Mouse (Mus musculus): ENCODE measurements at regions not wholly inside any gene's neighbourhood (a gene's known extent, or its start where the extent isn't known, plus 50 kb on each side); places are given as distances from the start of the nearest gene placed in this dataset.

DNA sequence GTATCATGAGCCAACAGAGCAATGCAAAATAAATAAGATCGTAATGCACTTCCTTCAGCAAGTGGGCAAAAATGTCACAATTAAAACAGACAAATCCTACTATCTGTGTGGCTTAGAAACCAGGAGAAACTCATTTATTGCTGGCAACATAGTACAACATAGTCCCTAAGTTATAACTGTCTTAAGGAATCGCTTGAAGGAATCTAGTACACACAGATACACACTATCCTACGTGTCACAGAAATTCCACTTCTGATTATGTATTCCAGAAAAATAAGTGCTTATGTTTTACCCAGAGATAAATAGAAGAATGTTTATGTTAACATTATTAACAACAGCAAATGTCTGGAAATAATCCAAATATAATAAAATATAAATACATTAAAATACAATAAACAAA lies 457.9 kb downstream of the Etnk1 start:
- TF ChIP-seq USF1 (IDR thresholded peaks at IDR 0.05; ENCODE audit: low read depth) (no peak), CTCF (IDR thresholded peaks at IDR 0.05; ENCODE audit: control insufficient read depth, insufficient read depth, insufficient read length) (no peak), CEBPB (IDR thresholded peaks at IDR 0.05; ENCODE audit: low read depth) (no peak), MYOG (IDR thresholded peaks at IDR 0.05; ENCODE audit: control insufficient read depth, extremely low read depth, insufficient read length) (no peak), MAX (IDR thresholded peaks at IDR 0.05) (no peak)
